Mouse (Mus musculus): ENCODE data around the gene Sis. TPM values are rescaled to one million over a fixed set of nuclear protein-coding genes. Genes with fewer than 3 reads are reported as not detected.

Gene Sis
- 0.08 and 0.10 TPM in 2 replicates for polyA plus RNA-seq (2012; rRNA removed)

DNA sequence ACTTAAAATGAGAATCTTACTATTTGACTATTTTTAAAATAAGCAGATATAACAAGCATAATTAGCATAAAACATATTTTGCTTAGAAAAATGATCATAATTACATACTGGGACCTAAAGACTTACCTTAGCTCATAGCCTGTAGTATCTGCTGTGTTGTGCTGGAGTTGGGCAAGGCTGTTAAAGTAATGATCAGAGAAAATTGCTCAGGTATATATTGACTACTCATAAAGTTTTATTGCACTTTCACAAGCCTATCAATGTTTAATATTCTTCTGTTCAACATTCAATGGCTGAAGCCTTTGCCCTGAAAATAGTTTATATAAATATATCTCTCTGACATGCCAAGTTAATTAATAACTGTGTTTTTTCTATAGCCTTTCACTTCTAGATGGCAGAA is at the start of gene Sis:
Gene Sis (minus strand): TSS at position 189 of the 400 bp plus-strand sequence.
- H3K4me1 ChIP-seq (ENCODE audit: control insufficient read depth, insufficient read depth, low read length), result no peaks in the 10 kb centered on the region
- no peak within 1 kb of the TSS for H3K4me3 ChIP-seq (ENCODE audit: insufficient read depth, low read length)
- no peak within 1 kb of the TSS for H3K27ac ChIP-seq (ENCODE audit: insufficient read depth, low read length)
- TF ChIP-seq CTCF (IDR thresholded peaks at IDR 0.05; ENCODE audit: extremely low read depth, insufficient read depth, low read length), result no peak
- TF ChIP-seq POLR2A (IDR thresholded peaks at IDR 0.05; ENCODE audit: extremely low read depth, insufficient read depth, low read length), result no peak

DNA sequence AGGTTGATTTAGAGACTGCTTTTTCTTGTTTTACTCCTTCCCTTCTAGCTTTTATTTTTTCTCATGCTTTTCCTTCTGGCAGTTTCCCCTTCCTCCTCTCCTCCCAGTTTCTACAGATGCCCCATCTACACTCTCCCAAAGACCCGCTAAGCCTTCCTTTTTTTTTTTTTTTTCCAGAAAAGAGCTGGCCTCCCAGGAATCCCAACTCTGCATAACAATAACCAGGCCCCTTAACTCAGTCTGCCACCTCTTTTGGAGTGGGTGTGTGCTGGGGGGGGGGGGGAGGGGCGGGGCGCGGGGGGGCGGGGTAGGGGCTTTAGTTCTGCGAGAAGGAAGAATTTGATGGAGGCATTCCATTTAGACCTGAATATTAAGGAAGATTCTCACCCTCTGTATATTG is 38.4 kb upstream of the Sis start:
- Histone ChIP-seq H3K27ac (ENCODE audit: insufficient read depth, low read length) (no peak overlapping the region), H3K4me3 (ENCODE audit: insufficient read depth, low read length) (no peak overlapping the region), H3K4me1 (ENCODE audit: control insufficient read depth, insufficient read depth, low read length) (no peaks in the 10 kb centered on the region)
- no peak for TF ChIP-seq CTCF (IDR thresholded peaks at IDR 0.05; ENCODE audit: extremely low read depth, insufficient read depth, low read length)
- TF ChIP-seq POLR2A (IDR thresholded peaks at IDR 0.05; ENCODE audit: extremely low read depth, insufficient read depth, low read length), result no peak

DNA sequence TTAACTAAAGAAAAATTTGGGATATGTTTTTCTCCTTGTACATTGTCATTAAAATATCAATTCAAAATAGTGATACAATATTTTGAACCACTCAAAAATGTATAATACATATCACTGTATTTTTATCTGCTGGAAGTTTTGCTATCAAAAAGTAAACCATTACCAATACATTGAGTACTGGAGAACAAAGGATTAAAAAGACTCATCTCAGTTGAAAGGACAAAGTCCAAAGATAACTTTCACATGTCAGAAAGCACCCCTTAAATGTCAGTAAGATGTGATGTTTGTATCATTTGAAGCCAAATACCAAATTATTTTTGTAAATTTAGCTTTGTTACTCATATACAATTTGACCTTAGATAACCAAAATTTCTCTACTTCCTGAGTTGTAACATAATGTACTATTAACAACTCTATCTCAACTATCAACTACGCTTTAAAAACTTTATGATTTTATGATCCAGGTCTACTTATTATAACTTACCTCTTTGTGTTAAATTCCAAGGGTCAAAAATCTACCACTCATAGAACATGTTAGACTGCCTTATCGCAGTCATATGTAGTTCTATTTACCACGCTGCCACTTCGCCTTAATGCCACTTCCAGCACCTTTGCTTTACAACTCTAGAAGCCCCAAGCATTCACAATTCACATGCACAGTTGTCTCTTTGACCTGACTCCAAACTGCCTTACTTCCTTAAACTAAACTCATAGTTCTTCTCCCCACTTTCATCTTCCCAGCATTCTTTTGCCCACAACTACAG is 35.5 kb upstream of the Sis start:
- no peak for TF ChIP-seq CTCF (IDR thresholded peaks at IDR 0.05; ENCODE audit: extremely low read depth, insufficient read depth, low read length)
- TF ChIP-seq POLR2A (IDR thresholded peaks at IDR 0.05; ENCODE audit: extremely low read depth, insufficient read depth, low read length), result no peak
- Histone ChIP-seq H3K27ac (ENCODE audit: insufficient read depth, low read length) (no peak overlapping the region), H3K4me3 (ENCODE audit: insufficient read depth, low read length) (no peak overlapping the region)

DNA sequence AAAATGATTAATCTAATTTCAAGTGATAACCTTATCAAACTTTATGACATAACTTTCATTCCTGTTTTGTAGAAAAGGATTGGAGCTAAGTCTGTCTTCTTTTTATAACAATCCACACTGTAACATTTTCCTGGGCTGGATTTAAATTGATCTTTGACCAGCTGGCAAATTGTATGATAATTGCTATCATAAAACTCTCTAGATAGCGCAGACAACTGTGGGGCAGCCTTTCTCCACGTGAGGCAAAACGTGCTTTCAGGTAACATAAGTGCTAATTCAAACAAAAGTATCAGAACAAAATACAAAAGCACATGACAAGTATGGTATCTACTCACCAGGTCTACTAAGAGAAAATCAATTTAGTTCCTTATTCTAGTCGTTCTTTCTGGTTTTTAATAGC is 29.9 kb upstream of the Sis start:
- H3K4me1 ChIP-seq (ENCODE audit: control insufficient read depth, insufficient read depth, low read length), result no peaks in the 10 kb centered on the region
- H3K27ac ChIP-seq (ENCODE audit: insufficient read depth, low read length), result no peak overlapping the region
- H3K4me3 ChIP-seq (ENCODE audit: insufficient read depth, low read length), result no peak overlapping the region
- TF ChIP-seq CTCF (IDR thresholded peaks at IDR 0.05; ENCODE audit: extremely low read depth, insufficient read depth, low read length), result no peak
- TF ChIP-seq POLR2A (IDR thresholded peaks at IDR 0.05; ENCODE audit: extremely low read depth, insufficient read depth, low read length), result no peak

More for the DNA sequence above, 35.5 kb upstream of the Sis start:
- H3K4me1 ChIP-seq (ENCODE audit: control insufficient read depth, insufficient read depth, low read length), result no peaks in the 10 kb centered on the region

- TF ChIP-seq POLR2A (IDR thresholded peaks at IDR 0.05; ENCODE audit: extremely low read depth, insufficient read depth, low read length), result no peak
- no peak for TF ChIP-seq CTCF (IDR thresholded peaks at IDR 0.05; ENCODE audit: extremely low read depth, insufficient read depth, low read length)
- H3K27ac ChIP-seq (ENCODE audit: insufficient read depth, low read length), result no peak overlapping the region
- H3K4me1 ChIP-seq (ENCODE audit: control insufficient read depth, insufficient read depth, low read length), result no peaks in the 10 kb centered on the region
- H3K4me3 ChIP-seq (ENCODE audit: insufficient read depth, low read length), result no peak overlapping the region
Observed at GRCm38 (mm10) chr3:72990992-72991391, 23.3 kb upstream of the Sis start.

- TF ChIP-seq POLR2A (IDR thresholded peaks at IDR 0.05; ENCODE audit: extremely low read depth, insufficient read depth, low read length) (no peak), CTCF (IDR thresholded peaks at IDR 0.05; ENCODE audit: extremely low read depth, insufficient read depth, low read length) (no peak)
Observed at GRCm38 (mm10) chr3:72976602-72977001, 8.9 kb upstream of the Sis start.

GRCm38 (mm10) chr3:72918919-72919526 is 48.6 kb downstream of the Sis start:
- Histone ChIP-seq H3K4me3 (ENCODE audit: insufficient read depth, low read length) (no peak overlapping the region), H3K4me1 (ENCODE audit: control insufficient read depth, insufficient read depth, low read length) (no peaks in the 10 kb centered on the region), H3K27ac (ENCODE audit: insufficient read depth, low read length) (no peak overlapping the region)
- TF ChIP-seq CTCF (IDR thresholded peaks at IDR 0.05; ENCODE audit: extremely low read depth, insufficient read depth, low read length), result no peak
- no peak for TF ChIP-seq POLR2A (IDR thresholded peaks at IDR 0.05; ENCODE audit: extremely low read depth, insufficient read depth, low read length)

More at GRCm38 (mm10) chr3:72976602-72977001, 8.9 kb upstream of the Sis start:
- no peak overlapping the region for H3K27ac ChIP-seq (ENCODE audit: insufficient read depth, low read length)
- H3K4me3 ChIP-seq (ENCODE audit: insufficient read depth, low read length), result no peak overlapping the region
- H3K4me1 ChIP-seq (ENCODE audit: control insufficient read depth, insufficient read depth, low read length), result no peaks in the 10 kb centered on the region

DNA sequence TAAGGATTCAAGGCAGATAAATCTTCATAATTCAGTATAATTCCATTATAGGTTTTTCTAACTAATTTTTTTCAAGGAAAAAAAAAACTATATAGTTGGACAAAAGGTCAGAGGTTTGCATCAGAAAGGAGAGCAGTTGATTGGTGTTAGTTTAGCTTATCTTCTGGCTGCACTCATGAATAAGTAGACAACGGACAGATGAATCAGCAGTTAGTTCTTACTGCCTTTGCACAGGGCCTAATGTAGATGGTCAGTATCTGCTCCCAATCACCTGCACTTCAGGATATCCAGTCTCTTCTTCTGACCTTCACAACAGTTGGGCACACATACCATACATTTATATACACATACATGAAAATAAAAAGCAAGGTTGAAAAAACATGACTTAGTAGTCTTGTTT is 85.2 kb downstream of the Sis start:
- H3K4me1 ChIP-seq (ENCODE audit: control insufficient read depth, insufficient read depth, low read length), result no peaks in the 10 kb centered on the region
- H3K27ac ChIP-seq (ENCODE audit: insufficient read depth, low read length), result no peak overlapping the region
- TF ChIP-seq CTCF (IDR thresholded peaks at IDR 0.05; ENCODE audit: extremely low read depth, insufficient read depth, low read length) (no peak), POLR2A (IDR thresholded peaks at IDR 0.05; ENCODE audit: extremely low read depth, insufficient read depth, low read length) (no peak)
- no peak overlapping the region for H3K4me3 ChIP-seq (ENCODE audit: insufficient read depth, low read length)

DNA sequence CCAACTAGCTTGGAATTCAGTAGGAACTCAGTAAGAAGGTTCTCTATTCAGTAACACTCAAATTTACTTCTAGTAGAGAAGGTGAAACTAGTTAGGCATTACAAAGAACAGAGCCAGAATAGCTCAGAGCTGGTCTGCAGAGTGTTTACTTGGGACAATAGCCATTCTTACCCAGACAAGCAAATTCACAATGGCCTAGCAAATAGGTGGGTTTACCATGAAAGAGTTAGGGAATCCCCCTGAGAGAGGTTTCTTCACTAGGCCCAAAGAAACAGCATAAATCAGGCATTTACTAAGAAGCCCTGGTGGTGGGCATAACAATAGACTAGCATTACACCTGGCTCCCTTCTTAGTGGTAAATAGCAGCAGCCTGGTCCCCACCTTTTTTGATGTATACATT is 99.5 kb downstream of the Sis start:
- Histone ChIP-seq H3K27ac (ENCODE audit: insufficient read depth, low read length) (no peak overlapping the region), H3K4me3 (ENCODE audit: insufficient read depth, low read length) (no peak overlapping the region), H3K4me1 (ENCODE audit: control insufficient read depth, insufficient read depth, low read length) (no peaks in the 10 kb centered on the region)
- no peak for TF ChIP-seq POLR2A (IDR thresholded peaks at IDR 0.05; ENCODE audit: extremely low read depth, insufficient read depth, low read length)
- no peak for TF ChIP-seq CTCF (IDR thresholded peaks at IDR 0.05; ENCODE audit: extremely low read depth, insufficient read depth, low read length)

- TF ChIP-seq CTCF (IDR thresholded peaks at IDR 0.05; ENCODE audit: extremely low read depth, insufficient read depth, low read length) (no peak), POLR2A (IDR thresholded peaks at IDR 0.05; ENCODE audit: extremely low read depth, insufficient read depth, low read length) (no peak)
- Histone ChIP-seq H3K27ac (ENCODE audit: insufficient read depth, low read length) (no peak overlapping the region), H3K4me1 (ENCODE audit: control insufficient read depth, insufficient read depth, low read length) (no peaks in the 10 kb centered on the region), H3K4me3 (ENCODE audit: insufficient read depth, low read length) (no peak overlapping the region)
Observed at GRCm38 (mm10) chr3:72858738-72859137, 108.9 kb downstream of the Sis start.
